Mouse (Mus musculus) neural tube, embryonic 10.5 days (tissue): Measurements from ENCODE around the gene Rab42.
"Not testable (repeated sequence)": the region's sequence is repeated elsewhere in the genome, so short reads cannot be mapped to it uniquely, and the experiment has no call there.

Experiments
- DNase-seq: peaks from one replicate; pipeline ENCODE4 v3.0.0-alpha.2; 2017; ENCODE audit warnings: low spot score; ENCODE audit errors: extremely low spot score

Gene Rab42

GRCm38 (mm10) chr4:132312627-132313026 is 9.4 kb upstream of the Rab42 start:
- no peak for DNase-seq

DNA sequence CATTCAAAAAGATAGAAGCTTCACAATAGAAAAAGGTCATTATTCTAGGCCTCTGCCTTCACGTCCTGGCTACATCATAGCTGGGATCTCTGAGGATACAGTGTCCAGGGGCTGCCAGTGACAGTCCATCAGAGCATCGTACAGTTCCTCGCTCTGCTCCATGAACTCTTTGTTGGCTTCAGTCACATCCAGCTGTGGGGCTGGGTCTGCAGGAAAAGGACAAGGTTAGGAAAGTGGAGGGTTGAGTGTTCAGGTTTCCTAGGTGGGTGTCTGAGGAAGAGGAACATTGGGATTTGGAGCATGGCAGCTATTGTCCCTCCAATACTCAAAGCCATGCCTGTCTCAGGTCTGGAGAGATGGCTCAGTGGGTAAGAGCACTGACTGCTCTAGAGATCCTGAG is 8.6 kb upstream of the Rab42 start:
- no peak for DNase-seq

DNA sequence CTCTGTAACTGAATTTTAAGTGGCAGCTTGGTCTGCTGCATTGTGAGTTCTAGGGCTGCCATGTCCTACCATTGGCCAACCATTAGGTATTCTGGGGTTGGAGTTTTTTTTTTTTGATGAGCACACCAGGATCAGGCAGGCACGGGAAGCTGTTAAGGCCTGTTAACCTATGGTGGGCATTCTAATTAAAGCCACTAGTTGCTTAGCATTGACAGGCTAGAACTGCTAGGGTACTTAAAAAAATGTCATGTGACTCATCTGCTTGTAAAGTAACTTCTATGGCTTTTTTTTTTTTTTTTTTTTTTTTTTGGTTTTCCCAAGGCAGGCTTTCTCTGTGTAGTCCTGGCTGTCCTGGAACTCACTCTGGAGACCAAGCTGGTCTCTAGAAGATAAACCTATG is 8.0 kb upstream of the Rab42 start:
- DNase-seq, result no peak

DNA sequence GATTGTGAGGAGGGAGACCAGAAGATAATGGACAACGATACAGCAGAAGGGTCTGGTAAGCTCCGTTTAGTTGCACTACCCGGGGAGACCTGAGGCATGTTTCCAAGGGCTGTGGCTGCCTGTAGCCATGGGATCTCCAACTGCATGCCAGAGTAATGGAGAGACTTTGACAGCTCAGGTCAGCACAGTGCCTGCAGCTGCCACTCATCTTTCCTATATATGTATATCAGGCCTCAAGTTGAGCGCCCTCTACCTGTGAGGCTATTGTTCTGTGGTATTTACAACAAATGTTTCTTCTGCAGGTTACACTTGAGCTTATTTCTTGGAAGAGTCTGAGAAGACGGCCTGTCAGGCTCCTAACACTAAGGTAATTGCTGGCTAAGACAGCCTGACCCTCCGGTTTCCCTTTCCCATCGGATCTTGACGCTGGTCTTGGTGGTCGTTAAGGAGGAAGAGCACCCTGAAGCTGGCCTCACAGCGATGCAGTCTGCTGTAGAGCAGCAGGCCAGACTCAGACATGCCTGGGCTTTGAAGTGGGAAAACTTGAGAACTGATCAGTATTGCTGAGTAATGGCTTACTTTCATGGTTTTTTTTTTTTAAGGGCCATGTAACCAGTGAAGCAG is 6.8 kb upstream of the Rab42 start:
- DNase-seq, result peak; percentile 39

DNA sequence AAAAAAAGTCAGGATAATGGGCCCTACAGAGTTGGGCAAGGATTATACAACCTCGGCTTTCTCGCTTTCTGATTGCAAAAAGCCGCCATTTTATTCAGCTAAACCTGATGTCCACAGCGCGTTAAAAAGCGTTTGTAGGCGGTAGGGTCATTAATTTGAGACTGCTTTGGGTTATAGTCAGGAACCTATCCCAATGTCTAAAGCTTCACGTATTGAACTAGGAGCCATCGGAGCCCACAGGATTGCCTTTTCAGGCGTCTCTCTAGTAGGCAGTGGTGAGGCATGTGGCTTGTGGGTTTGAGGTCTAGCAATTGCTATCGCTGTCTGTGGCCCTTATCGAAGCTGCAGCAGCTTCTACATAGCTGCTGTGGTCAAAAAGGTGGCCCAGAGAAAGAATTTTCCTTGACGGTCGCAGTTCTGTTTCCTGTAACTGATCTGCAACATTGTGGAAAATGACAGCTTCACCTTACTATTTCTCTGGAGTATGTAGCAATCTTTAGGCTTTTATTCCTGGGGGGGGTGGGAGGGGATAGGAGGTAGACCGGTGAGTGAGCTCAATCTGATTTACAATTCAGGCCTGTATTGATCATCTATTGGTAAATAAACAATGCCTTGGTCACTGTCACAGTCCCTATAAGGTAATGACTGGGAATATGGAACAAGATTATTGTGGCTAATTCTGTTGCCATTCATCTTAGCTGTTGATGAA is 6.1 kb upstream of the Rab42 start:
- DNase-seq, result peak; percentile 30

DNA sequence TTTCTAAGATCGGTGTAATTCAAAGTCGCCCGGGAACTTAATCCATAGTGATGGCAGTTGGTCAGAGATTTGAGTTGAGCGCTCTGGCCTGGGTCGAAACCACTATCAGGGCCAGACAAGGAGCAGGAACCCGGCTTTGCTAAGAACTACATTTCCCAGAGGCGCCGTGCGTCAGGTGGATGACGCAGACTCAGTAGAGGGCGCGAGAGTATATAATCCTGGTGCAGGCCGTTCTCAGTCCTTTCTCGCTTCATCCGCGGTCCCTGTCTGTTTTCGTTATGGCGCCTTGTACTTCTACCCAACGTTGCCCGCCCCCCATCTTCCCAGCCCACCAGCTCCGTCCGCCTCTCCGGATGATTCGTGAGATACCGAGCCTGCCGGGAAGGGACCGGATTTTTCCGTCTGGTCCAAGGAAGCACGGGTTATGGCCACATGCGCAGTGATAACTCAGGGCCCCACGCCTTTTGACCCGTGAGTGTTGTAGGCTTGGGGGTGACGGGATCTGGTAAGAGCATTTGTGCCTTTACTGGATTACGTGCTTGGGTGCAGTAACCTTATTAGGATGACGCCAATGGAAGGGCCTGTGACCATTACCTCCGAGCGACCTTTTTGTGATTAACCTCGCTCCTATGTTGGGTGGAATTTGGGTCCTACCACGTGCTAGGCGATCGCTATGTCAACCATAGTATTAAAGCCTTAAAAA is 5.4 kb upstream of the Rab42 start:
- peak; percentile 85 for DNase-seq

- no peak for DNase-seq
Measured at GRCm38 (mm10) chr4:132306004-132306403, 2.8 kb upstream of the Rab42 start.

GRCm38 (mm10) chr4:132305276-132305675 is 2.1 kb upstream of the Rab42 start:
- no peak for DNase-seq

DNA sequence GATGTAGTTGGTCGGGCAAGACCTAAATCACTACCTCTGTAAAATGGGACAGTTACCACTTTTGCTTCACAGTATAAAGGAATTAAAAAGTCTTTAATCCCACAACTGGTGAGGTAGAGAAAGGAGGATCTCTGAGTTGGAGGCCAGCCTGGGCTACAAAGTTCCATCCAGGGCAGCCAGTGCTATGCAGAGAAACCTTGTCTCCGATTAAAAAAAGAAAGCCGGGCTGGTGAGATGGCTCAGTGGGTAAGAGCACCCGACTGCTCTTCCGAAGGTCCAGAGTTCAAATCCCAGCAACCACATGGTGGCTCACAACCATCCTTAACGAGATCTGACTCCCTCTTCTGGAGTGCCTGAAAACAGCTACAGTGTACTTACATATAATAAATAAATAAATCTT is 299 bp upstream of the Rab42 start:
- not testable (repeated sequence) for DNase-seq

DNA sequence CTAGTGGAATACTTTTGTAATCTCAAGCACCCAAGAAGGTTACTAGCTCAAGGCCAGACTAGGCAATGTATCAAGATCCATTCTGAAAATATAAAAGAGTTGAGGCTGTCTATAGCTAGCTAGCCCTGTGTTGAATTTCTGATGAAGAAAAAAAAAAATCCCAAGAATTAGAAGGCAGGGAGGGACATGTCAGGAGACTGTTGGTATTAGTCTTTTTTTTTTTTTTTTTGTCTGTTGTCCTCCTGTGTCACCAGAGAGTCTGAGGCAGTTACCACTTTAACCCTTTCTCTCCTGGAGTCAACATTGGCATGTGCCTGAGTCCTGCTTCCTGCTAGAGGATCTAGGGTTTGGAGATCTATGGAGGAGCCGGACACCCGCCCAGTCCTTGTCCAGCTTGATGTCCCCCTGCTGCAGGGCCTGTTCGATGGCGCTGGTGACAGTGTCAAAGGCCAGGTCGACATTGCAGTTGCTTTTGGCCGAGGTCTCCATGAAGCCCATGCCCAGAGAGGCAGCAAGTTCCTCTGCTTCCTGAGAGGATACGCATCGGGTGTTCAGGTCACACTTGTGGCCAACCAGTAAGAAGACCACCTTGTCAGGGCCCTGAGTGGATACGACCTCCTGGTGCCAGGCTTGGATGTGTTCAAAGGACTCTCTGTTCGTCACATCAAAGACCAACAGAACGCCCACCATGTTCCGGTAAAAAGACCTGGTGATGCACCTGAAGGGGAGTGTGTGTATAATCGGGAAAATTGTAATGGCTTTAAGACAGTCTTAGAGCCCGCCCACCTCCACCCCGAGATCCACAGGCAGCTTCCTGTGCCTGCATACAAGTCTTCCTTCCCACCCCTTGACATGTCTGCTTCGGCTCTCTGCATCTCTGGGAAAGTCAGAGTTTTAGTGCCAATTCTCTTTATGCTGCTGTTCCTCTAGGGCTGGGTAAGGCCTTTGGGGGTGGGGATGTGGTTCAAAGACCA is 933 bp downstream of the Rab42 start:
- DNase-seq, result no peak

- no peak for DNase-seq
Measured at GRCm38 (mm10) chr4:132301486-132301885, 1.7 kb downstream of the Rab42 start.

DNA sequence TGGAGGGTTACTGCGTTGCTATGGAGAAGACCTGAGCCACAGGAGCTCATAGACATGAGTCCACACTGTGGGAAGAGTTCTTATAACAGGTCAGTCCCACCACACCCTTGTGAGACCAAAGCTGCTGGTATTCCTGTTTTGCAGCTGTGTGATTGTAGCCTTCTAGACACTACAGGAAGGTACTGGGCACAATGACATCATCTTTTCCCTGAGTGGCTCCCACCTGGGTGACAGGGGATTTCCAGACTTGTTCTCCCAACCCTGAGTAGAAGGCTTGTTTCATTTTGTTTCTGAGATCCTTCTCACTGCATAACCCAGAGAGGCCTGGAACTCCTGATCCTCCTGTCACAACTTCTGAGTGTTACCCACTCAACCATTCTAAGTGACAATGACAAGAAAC is 3.3 kb downstream of the Rab42 start:
- no peak for DNase-seq

DNA sequence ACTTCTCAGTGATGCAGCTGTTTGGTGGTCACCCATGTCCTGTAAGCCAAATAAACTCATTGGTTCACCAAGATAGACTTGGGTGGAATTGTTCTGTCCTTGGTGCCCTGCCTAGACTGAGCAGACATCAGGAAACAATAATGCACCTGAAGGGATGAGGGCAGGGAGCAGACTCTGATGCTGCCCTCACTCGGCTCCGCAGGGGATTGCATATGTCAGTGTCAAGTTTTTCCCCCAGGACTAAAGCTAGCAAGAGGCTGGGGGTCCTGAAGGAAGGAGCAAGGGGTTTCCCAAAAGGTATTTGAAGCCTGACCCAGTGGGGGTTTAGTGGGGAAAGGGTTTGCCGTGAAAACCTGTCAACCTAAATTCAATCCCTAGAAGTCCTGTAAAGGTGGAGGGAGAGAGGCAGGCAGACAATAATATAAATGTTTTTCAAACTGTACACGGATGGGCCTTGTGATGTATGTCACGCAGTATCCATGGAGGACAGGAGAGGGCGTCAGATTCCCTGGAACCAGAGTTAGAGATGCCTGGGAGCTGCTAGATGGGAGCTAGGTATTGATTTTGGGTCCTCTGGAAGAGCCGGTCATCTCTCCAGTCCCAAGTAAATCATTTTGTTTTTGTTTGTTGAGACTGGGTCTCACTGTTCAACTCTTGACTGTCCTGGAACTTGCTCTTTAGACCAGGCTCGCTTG is 7.3 kb downstream of the Rab42 start:
- DNase-seq, result no peak

GRCm38 (mm10) chr4:132293682-132294240 is 9.4 kb downstream of the Rab42 start:
- DNase-seq, result no peak

GRCm38 (mm10) chr4:132292988-132293387 is 10.2 kb downstream of the Rab42 start:
- no peak for DNase-seq

DNA sequence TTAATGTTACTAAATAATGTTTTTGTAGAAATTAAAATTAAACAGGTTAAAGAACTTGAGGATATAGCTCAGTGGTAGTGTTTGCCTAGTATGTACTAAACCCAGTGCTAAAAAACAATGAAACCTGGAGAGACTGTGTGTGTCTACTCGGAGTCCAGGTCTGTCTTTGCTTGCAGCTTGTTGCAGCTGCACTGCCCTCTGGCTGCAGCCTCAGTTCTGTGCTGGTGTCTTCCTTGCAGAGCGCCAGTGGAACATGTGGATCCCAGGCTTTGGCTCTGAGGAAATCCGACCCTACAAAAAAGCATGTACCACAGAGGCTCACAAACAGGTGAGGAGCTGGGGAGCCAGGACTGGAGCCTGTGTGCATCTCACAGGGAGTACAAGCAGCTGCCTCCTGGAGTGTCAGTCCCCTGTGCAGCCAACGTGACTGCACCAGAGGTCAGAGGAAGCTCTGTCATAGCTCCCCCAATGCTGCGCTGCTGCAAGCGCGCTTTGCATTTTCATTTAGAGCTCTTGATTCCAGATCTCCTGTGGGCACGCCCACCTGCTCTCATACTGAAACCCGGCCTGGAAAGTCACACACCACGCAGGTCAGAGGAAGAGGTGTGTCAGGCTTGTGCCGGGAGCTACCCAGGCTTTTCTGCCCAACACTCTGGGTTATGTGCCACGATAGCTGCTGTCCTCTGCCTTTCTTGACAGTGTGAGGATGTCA is 11.4 kb downstream of the Rab42 start:
- DNase-seq, result no peak

DNA sequence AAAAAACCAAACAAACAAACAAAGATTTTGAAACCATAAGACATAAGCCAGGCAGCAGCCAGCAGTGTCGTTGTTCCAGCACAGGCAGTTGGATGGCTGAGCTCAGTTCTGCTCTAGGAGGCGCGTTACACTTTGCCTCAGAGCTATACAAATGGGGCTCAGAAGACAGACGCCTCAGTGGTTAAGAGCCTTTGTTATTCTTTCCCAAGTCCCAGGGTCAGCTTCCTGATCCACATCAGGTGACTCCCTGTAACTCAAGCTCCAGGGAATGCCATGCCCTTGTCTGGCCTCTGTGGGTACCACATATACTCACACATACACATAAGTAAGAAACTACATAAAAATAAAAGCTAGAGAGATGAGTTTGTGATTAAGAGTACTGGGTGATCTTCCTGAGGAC is 12.1 kb downstream of the Rab42 start:
- DNase-seq, result no peak

DNA sequence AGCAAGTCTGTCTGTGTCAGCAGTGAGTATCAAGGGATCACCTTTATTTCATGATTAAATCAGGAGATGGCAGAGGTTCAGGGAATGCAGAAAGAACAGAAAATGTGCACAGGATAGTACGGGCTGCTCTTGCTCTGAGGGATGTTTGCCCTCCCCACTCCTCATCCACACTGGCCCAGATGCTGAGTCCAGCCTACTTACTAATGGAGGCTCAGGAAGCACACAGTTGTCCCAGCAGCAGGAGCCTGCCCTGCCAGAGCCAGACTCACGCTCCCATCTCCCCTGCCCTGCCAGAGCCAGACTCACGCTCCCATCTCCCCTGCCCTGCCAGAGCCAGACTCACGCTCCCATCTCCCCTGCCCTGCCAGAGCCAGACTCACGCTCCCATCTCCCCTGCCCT is 14.3 kb downstream of the Rab42 start:
- not testable (repeated sequence) for DNase-seq

GRCm38 (mm10) chr4:132275949-132276348 is 27.2 kb downstream of the Rab42 start:
- no peak for DNase-seq
